Mouse (Mus musculus) kidney, embryonic 15.5 days (tissue): ENCODE measurements around the gene Stk25. TPM values are rescaled to one million over a fixed set of nuclear protein-coding genes. Genes with fewer than 3 reads are reported as not detected.

ENCODE experiments used
- ATAC-seq: fragments of 200-750 bp; cut with Nextera tagmentation; replicated peaks from 2 replicates; pipeline ENCODE4 v1.8.0; 2017; ENCODE audit warnings: moderate TSS enrichment; ENCODE audit not compliant: low FRiP score
- H3K27ac ChIP-seq: fragments of 300-500 bp; sonication (generic); 2 replicates; pipeline ENCODE4 v1.5.1; 2015; ENCODE audit warnings: mild to moderate bottlenecking, inconsistent platforms
- H3K27me3 ChIP-seq: fragments of 300-500 bp; sonication (generic); 2 replicates; pipeline ENCODE4 v1.6.1; 2015; ENCODE audit warnings: inconsistent platforms
- H3K36me3 ChIP-seq: fragments of 300-500 bp; sonication (generic); 2 replicates; pipeline ENCODE4 v1.6.1; 2015; ENCODE audit warnings: inconsistent platforms
- H3K4me1 ChIP-seq: fragments of 300-500 bp; sonication (generic); 2 replicates; pipeline ENCODE4 v1.6.1; 2015; ENCODE audit warnings: inconsistent platforms
- H3K4me2 ChIP-seq: fragments of 300-500 bp; sonication (generic); 2 replicates; pipeline ENCODE4 v1.6.1; 2015; ENCODE audit warnings: moderate library complexity, mild to moderate bottlenecking, inconsistent platforms
- H3K4me3 ChIP-seq: fragments of 300-500 bp; sonication (generic); replicated peaks from 2 replicates; pipeline ENCODE4 v1.5.1; 2015; ENCODE audit warnings: mild to moderate bottlenecking, inconsistent platforms
- H3K9ac ChIP-seq: fragments of 300-500 bp; sonication (generic); 2 replicates; pipeline ENCODE4 v1.6.1; 2015; ENCODE audit warnings: mild to moderate bottlenecking, inconsistent platforms
- H3K9me3 ChIP-seq: fragments of 300-500 bp; sonication (generic); replicated peaks from 2 replicates; pipeline ENCODE4 v1.6.1; 2016; ENCODE audit warnings: inconsistent platforms
- whole genome bisulfite sequencing: fragments of 180-500 bp; shearing (Covaris S2); methylation state at CpG from one replicate; pipeline ENCODE4 v1.1.7; 2015; ENCODE audit warnings: mixed read lengths; 5-methylcytosine and 5-hydroxymethylcytosine counted together
- polyA plus RNA-seq: library from polyadenylated mRNA; unstranded; fragments of >200 nt; fragmentation: Nextera tagmentation; extraction: Ambion mirVana; gene quantifications from 2 replicates; pipeline ENCODE4 v1.2.1, GENCODE M21; 2015

The Stk25 gene
- polyA plus RNA-seq, 1 experiment from 2014 or later = 180 TPM

DNA sequence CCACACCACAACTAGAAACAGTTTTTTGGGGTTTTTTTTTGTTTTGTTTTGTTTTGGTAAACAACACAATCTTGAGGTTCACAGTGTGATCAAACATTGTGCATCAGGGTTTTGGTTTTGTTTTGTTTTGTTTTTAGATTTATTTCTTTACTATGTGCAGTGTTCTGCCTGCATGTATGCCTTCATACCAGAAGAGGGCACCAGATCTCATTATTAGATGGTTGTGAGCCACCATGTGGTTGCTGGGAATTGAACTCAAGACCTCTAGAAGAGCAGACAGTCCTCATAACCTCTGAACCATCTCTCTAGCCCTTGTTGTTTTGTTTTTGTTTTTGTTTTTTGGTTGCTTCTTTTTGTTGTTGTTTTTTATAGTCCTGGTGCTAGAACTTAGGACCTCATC is 64.5 kb downstream of the Stk25 start:
- ATAC-seq = no peak
- Histone ChIP-seq H3K27ac (no peak overlapping the region), H3K4me2 (no peak overlapping the region), H3K9me3 (no peaks in the 10 kb centered on the region), H3K4me3 (no peak overlapping the region), H3K36me3 (peaks cover 7% of the 10 kb centered on the region; the same call in 1 of the 2 replicates), H3K9ac (no peak overlapping the region), H3K4me1 (no peaks in the 10 kb centered on the region), H3K27me3 (no peaks in the 10 kb centered on the region)

DNA sequence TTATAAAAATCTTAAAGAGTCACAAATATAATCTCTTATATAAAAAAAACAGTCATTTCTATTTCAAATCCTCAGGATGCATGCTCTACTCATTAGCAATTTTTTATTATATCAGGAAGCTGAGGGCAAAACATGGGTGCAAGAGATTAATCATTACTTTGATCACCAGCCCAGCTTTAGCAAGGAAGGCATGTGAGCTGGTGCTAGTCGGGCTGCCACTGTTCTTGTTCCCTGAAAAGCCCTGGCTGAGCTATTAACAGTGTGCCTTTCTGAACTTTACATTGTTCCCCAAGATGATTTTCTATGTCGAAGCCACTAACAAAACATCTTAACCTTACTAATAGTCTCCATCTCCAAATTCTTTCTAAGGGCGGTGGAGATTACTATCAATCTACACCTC is 70.1 kb downstream of the Stk25 start:
- WGBS = 67% methylated on average over 3 of the region's 3 CpGs
- no peak overlapping the region for H3K9ac ChIP-seq
- H3K27ac ChIP-seq = peak overlapping the region; percentile 42
- H3K4me3 ChIP-seq = no peak overlapping the region
- no peak for ATAC-seq
- H3K4me2 ChIP-seq = no peak overlapping the region
- no peaks in the 10 kb centered on the region for H3K27me3 ChIP-seq
- H3K36me3 ChIP-seq = peaks cover 24% of the 10 kb centered on the region; the same call in 1 of the 2 replicates
- H3K9me3 ChIP-seq = no peaks in the 10 kb centered on the region
- H3K4me1 ChIP-seq = no peaks in the 10 kb centered on the region

DNA sequence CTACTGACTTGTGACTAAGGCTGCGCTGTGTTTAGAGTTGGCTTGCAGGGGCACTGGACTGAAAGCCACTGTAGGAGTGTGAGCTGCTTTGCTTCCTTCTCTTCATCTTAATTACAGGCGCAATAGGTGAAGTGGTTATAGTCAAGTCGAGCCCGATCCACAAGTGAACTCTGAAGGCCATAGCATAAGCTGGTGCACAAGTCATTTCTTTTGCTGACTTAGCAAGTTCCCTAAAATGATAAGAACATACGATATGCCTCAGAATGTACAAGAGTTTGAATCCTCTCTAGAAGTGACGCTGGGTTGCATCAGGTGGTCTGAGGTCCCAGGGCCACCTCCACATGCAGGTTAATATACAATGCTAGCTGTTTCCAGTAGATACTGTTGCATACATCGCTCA is 76.9 kb downstream of the Stk25 start:
- no peak overlapping the region for H3K4me2 ChIP-seq
- ATAC-seq = no peak
- WGBS = 96% methylated on average over 7 of the region's 7 CpGs
- no peaks in the 10 kb centered on the region for H3K9me3 ChIP-seq
- no peak overlapping the region for H3K4me3 ChIP-seq
- H3K36me3 ChIP-seq = peaks cover 40% of the 10 kb centered on the region
- no peaks in the 10 kb centered on the region for H3K4me1 ChIP-seq
- H3K27me3 ChIP-seq = no peaks in the 10 kb centered on the region
- H3K9ac ChIP-seq = no peak overlapping the region
- no peak overlapping the region for H3K27ac ChIP-seq

DNA sequence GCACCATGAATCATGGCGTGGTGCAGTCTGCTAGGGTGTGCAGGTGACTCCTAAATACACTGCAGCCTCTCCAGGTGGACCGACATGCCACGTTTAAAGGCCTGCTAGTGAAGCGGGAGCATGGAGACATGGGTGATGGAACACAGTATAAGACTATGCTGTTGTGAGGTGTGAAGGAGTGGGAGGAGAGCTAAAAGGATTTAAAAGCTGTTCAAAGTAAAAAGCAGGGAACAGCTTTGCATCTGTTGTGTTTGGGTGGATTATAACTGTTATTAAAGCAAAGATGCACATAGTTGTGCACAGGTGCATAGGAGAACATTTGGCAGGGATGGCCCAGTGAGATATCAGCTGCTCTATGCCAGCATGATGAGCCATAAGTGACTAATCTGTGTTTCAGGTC is 80.6 kb downstream of the Stk25 start:
- H3K4me1 ChIP-seq = no peaks in the 10 kb centered on the region
- ATAC-seq = no peak

DNA sequence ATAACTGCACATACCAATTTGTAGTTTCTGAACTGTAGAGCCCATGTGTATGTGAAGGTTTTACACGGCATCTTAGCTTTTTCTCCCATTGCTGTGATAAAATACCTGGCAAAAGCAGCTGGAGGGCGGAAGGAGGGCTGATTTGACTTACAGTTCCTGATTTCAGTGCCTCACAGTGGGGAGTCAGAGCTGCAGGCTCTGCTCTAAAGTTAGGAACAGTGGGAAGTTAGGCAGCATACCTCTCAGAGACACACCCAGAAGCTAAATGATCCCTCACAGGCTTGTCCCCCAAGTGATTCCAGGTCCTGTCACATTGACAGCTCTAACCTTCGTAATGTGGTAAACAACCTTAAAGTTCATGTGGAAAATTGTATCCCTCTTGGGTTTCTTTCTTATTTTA is 81.4 kb downstream of the Stk25 start:
- ATAC-seq = no peak
- H3K4me3 ChIP-seq = no peak overlapping the region
- no peak overlapping the region for H3K9ac ChIP-seq
- 84% methylated on average over 3 of the region's 3 CpGs for WGBS
- no peak overlapping the region for H3K27ac ChIP-seq
- no peak overlapping the region for H3K4me2 ChIP-seq
- H3K9me3 ChIP-seq = no peaks in the 10 kb centered on the region
- H3K36me3 ChIP-seq = peaks cover 32% of the 10 kb centered on the region
- H3K4me1 ChIP-seq = no peaks in the 10 kb centered on the region
- H3K27me3 ChIP-seq = no peaks in the 10 kb centered on the region

More for the DNA sequence above, 80.6 kb downstream of the Stk25 start:
- H3K9ac ChIP-seq = no peak overlapping the region
- no peak overlapping the region for H3K4me2 ChIP-seq
- 83% methylated on average over 4 of the region's 4 CpGs for WGBS
- no peak overlapping the region for H3K27ac ChIP-seq
- no peak overlapping the region for H3K4me3 ChIP-seq
- no peaks in the 10 kb centered on the region for H3K27me3 ChIP-seq
- H3K9me3 ChIP-seq = no peaks in the 10 kb centered on the region
- H3K36me3 ChIP-seq = peaks cover 35% of the 10 kb centered on the region

Other genes with a start within 250 kb of the Stk25 start
- 154 and 158 TPM in 2 replicates for gene Hdlbp, start 179.8 kb downstream of the Stk25 start, polyA plus RNA-seq
- 7.9 and 9.2 TPM in 2 replicates for gene Farp2, start 146.6 kb downstream of the Stk25 start, polyA plus RNA-seq
- 79.2 and 92.8 TPM in 2 replicates for gene Bok, start 27.0 kb upstream of the Stk25 start, polyA plus RNA-seq
- 86.5 and 88.1 TPM in 2 replicates for gene Atg4b, start 92.8 kb upstream of the Stk25 start, polyA plus RNA-seq
- 61.1 and 63.7 TPM in 2 replicates for gene Thap4, start 96.2 kb upstream of the Stk25 start, polyA plus RNA-seq
- gene Dtymk, start 143.3 kb upstream of the Stk25 start, polyA plus RNA-seq = 251 and 258 TPM in 2 replicates
- 19.0 and 19.3 TPM in 2 replicates for gene Ing5, start 145.3 kb upstream of the Stk25 start, polyA plus RNA-seq
- gene D2hgdh, start 166.2 kb upstream of the Stk25 start, polyA plus RNA-seq = 14.1 and 16.5 TPM in 2 replicates
- gene Gal3st2, start 202.6 kb upstream of the Stk25 start, polyA plus RNA-seq = 0.34 TPM in 1 of 2 replicates, not detected in the other